Mouse (Mus musculus) frontal cortex, postnatal 14 days (tissue): ENCODE results near the gene Pts.

Experiments used
- DNase-seq, 2 experiments: peaks; one replicate each; pipeline ENCODE4 v3.0.0; 2022; ENCODE audit warnings: low spot score in 2 of 2

The Pts gene

GRCm38 (mm10) chr9:50530890-50531289 lies 2.4 kb upstream of the Pts start:
- peak in 1 of 2 experiments; percentile 10 for DNase-seq

GRCm38 (mm10) chr9:50527860-50528259 lies 664 bp downstream of the Pts start:
- DNase-seq, result peak in 1 of 2 experiments; percentile 7

GRCm38 (mm10) chr9:50525585-50525984 lies 2.9 kb downstream of the Pts start:
- DNase-seq, result no peak

- DNase-seq, result no peak
These were observed 3.6 kb downstream of the Pts start for GRCm38 (mm10) chr9:50524936-50525335.

- no peak for DNase-seq
These were observed 6.0 kb downstream of the Pts start for GRCm38 (mm10) chr9:50522574-50522973.

DNA sequence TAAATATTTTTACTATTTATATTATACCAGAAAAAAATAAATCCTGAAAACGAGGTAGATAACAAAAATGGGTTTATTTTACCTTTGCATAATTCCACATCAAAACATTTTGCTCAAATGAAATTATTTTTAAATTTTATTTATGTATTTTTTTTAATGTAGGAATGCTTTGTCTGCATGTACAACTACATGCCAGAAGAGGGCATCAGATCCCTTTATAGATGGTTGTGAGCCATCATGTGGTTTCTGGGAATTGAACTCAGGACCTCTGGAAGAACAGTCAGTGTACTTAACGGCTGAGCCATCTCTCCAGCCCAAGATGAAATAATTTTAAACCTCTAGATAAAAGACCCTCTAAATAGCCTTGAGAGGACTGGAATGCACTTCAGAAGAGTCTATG lies 7.0 kb downstream of the Pts start:
- no peak for DNase-seq

GRCm38 (mm10) chr9:50520748-50521147 lies 7.8 kb downstream of the Pts start:
- no peak for DNase-seq

DNA sequence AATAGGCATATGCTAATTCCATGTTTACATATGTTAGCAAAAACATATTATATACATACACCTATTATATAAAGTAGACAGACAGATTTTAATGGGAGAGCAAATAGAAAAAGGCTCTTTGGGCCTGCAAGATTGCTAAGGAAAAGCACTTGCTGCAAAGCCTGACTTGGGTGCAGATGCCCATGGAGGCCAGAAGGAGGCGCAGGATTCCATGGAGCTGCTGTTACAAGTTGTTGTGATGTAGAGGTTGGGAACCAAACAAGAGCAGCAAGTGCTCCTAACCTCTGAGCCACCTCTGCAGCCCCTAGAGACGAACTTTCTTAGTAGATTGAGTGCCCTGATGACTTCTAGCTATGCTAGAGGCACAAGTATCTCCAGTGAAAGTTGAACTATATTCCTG lies 9.7 kb downstream of the Pts start:
- no peak for DNase-seq

DNA sequence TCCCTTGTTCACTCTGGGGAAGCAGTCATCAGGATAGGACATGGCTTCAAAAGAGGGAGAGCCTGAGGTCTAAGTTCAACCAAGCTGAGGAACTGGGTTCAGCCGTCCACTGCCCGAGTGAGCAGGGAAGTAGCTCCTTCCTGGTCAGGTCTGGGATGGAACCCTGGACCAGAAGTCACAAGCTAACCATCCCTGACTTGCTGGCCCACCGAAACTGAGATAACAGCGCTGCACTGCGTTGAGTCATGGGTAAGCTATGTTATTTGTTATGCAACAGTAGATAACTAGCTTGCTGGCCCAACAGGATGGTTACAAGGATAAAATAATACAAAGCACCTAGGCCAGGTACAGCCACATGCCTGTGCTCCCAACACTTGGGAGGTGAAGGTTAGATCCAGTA lies 13.1 kb downstream of the Pts start:
- DNase-seq, result no peak

DNA sequence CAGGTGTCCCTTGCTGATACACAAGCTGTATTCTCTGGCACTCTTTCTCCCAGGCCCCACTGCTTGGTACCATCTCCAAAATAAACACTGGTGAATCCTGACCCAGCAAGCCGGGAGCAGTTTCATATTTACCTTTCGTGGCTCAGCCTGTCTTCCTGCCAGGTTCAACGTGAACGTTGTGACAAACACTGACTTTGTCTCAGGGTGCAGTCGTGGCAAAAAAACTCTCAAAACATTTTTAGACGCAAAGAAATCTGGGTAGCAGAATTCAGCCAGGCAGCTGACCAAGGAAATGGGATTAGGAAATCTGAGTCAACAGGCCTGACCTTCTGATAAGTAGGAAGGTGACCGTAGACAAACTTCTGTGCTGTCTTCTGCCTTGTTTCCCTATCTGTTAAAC lies 21.0 kb downstream of the Pts start:
- DNase-seq, result no peak

GRCm38 (mm10) chr9:50505405-50505804 lies 23.1 kb downstream of the Pts start:
- DNase-seq, result no peak

DNA sequence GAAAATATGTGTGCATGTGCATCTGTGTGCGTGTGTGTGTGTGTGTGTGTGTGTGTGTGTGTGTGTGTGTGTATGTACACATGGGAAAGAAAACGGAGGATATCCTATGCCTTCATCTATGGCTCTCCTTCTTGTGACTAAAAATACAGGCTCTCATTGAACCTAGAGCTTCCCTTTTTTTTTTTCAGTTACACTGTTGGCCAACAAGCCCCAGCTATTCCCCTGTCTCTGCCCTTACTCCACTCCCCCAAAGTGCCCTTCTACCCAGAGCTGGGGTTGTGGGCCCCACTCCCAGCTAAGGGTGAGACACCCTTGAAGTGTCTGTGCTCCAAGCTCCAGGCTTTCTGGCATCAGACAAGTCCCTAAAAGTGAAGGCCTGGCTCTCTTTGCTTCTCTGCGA lies 25.6 kb downstream of the Pts start:
- no peak for DNase-seq

DNA sequence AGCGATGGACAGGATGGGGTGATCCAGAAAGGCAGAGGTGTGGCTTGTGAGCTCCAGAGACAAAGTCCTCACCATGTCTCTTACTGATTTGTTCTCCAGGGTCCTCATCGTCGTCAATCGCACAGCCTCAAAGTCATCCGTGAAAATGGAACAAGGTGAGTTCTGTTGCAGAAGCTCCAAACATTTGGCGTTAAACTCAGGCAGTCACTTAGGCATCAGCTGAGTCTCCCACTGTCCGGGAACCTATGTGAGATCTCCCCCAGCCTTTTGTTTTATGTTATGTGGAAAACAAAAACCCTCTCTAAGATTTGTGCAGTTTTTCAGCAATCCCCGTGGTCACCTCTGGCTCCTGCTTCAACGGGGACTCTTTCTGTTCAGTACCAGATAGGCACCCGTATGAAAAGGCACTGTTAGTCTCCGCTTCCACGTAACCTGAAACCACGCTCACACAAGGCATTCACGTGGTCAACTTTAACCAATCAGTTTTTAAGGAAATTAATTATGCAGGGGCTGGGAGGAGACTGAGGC lies 27.5 kb downstream of the Pts start:
- no peak for DNase-seq

- DNase-seq, result no peak
These were observed 28.0 kb downstream of the Pts start for GRCm38 (mm10) chr9:50500467-50500973.

DNA sequence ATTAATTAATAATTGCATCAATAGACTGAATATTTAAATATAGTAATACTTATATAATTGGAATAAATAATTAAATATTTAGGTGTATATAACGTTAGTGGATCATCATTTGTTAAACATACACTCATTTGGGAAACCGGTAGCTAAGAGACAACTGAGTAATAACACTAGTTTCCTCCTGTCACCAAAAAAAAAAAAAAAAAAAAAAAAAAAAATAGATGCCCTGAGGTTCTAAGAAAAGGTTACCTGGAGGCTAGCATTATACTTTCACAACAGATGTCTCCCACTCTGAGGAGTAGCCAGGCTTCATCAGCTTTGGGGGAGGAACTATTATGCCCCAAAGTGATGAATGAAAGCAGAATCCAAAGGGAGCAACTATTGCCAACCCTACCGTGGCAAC lies 28.7 kb downstream of the Pts start:
- no peak for DNase-seq

DNA sequence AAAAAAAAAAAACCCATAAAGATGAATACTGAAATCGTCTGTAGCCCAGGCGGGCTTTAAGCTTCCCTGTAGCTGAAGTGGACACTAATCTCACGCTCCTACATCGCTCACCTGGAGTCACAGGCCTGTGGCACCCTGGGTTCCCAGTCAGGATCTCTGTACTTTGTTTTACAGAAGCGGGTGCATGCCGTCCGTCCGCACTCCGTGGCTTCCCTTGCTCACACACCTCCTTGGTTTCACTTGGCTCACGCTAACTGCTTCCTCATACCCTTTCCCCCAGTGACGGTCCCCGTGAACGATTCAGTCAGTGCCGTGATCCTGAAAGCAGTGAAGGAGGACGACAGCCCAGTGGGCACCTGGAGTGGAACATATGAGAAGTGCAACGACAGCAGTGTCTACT lies 29.7 kb downstream of the Pts start:
- DNase-seq, result no peak

DNA sequence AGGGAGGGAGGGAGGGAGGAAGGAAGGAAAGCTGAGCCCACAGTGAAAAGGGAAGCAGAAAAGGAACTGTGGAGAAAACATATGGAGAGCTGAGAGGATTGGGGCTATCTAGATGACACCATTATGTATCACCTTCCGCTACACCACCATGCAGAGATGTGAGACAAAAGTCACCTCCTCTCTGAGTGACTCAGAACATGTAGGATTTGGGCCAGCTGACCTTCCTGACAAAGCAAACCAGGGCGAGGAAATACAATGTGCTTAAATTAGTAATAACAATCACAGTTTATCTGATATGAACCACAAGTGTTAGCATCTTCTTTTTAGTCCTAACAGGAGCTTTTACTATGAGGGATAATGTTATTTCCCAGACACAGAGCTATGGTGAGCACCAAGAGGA lies 31.0 kb downstream of the Pts start:
- no peak for DNase-seq

- DNase-seq, result no peak
These were observed 31.4 kb downstream of the Pts start for GRCm38 (mm10) chr9:50497076-50497475.

- no peak for DNase-seq
These were observed 32.0 kb downstream of the Pts start for GRCm38 (mm10) chr9:50496546-50496945.

- no peak for DNase-seq
These were observed 32.4 kb downstream of the Pts start for GRCm38 (mm10) chr9:50496151-50496505.

DNA sequence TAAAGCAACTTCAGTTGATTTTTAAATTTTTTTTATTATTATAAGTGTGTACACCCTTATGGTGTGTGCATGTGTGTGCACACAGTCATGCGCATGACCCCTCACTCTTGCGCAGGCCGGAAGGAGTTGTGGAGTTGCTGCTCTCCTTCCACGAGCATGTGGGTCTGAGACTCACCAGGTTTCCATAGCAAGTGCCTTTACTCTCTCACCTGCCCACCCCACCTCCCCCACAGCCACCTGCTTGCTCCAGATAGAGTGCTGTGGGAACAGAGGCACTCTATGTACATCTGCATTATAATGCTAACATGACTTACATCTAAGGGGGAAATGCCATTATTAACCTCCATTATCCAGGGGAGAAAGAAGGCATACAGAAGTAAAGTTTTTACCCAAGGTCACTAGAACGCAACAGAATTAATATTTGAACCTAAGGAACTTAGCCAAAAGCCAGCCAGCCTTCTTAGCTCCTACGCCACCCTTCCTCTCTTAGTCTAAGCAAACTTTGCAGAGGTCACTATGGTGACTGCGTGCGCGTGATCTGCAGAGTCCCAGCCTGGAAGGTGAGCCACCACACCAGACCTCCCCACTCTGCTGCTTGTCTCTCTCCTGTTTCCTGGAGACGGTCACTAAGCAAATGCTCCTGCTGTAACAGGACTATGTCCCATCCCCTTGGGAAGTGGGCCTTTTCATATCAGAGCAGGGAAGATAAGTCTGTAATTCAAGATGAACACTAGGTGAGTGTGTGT lies 32.9 kb downstream of the Pts start:
- no peak for DNase-seq

- DNase-seq, result no peak
These were observed 34.2 kb downstream of the Pts start, which contains the start of gene Plet1 for GRCm38 (mm10) chr9:50494311-50494710. Gene Plet1, plus strand, starts transcription at chr9:50494525.

GRCm38 (mm10) chr9:50493777-50494176 lies 34.7 kb downstream of the Pts start:
- DNase-seq, result no peak
